Mouse (Mus musculus): ENCODE results near the gene Samhd1. TPM values are rescaled to one million over a fixed set of nuclear protein-coding genes. Genes with fewer than 3 reads are reported as not detected.

The Samhd1 gene
- polyA plus RNA-seq, 1 experiment, result 496 TPM

DNA sequence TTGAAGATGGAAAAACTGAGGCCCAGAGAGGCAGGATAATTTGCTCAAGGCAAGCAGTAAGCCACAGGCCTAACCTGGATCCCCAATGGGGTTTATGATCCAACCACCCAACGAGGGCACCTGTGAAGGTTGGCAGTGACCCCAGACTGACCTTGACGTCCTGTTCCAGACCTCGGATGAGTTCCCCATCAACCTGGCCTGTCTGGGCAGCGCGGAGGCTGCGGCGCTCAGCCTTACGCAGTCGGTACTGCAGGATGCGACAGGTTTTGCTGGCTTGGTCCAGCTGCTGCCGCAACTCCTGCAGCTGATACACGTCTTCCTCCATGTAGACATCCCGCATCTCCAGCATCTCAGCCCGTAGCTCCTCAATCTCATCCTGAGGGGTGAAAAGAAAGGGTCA, 75.0 kb downstream of the Samhd1 start:
- no peak overlapping the region for H3K4me3 ChIP-seq (ENCODE audit: insufficient read depth, low read length)
- peaks cover 24% of the 10 kb centered on the region for H3K4me1 ChIP-seq (ENCODE audit: control insufficient read depth, insufficient read depth, low read length)
- no peak for TF ChIP-seq CTCF (IDR thresholded peaks at IDR 0.05; ENCODE audit: low read depth, low read length)
- no peak for TF ChIP-seq POLR2A (IDR thresholded peaks at IDR 0.05; ENCODE audit: borderline replicate concordance, low read depth, low read length)
- no peak overlapping the region for H3K27ac ChIP-seq (ENCODE audit: insufficient read depth, low read depth, low read length)

DNA sequence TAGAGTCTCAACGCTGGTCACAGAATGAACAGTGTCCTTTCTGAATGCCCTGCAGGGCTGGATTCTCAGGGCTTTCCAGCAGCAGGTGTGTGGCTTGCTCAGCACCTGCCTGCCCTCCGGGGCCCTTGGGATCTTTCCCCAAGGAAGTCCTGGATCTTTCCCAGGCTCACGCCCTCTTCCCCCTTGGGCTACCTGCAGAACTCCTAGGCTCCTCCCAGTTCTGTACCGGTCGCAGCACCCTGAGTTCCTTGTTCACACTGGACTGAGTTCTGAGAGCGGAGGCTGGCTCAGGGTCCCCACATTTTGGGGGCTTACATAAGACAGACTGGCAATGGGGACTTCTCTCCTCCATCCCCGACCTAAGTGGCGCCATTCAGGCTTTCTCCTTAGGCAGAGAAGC, 75.9 kb downstream of the Samhd1 start:
- peaks cover 16% of the 10 kb centered on the region for H3K4me1 ChIP-seq (ENCODE audit: control insufficient read depth, insufficient read depth, low read length)
- H3K27ac ChIP-seq (ENCODE audit: insufficient read depth, low read depth, low read length), result no peak overlapping the region
- no peak overlapping the region for H3K4me3 ChIP-seq (ENCODE audit: insufficient read depth, low read length)
- TF ChIP-seq POLR2A (IDR thresholded peaks at IDR 0.05; ENCODE audit: borderline replicate concordance, low read depth, low read length), result no peak
- no peak for TF ChIP-seq CTCF (IDR thresholded peaks at IDR 0.05; ENCODE audit: low read depth, low read length)

DNA sequence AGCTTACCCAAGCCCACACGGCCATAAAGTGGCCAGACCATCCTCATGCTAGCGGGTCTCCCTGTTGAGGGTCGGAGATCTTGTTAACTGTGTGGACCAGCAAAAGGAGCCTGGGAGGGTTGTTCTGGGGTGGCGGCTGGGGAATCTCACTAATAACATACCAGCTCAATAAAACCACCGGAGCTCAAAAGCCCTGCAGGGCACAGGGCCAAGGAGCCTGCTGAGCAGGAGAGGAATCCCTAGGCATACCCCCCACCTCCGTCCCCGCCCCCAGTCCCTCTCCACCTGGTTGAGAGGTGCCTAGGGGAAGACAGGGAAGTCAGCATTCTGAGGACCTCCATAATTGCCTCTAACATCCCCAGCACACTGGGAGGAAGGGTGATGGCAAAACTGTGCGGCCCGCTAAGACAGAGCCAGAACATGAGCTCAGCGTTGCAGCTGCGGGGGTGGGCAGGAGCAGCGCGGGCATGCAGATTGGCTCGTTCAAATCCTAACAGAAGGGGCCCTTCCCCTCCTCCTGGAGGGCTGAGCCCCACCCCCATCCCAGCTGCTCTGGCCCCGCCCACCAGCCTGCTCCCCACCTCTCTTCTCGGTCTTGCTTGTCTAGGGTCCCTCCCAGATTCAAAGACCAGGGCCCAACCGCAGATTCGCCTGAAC, 76.6 kb downstream of the Samhd1 start:
- Histone ChIP-seq H3K4me1 (ENCODE audit: control insufficient read depth, insufficient read depth, low read length) (peaks cover 10% of the 10 kb centered on the region), H3K27ac (ENCODE audit: insufficient read depth, low read depth, low read length) (no peak overlapping the region), H3K4me3 (ENCODE audit: insufficient read depth, low read length) (no peak overlapping the region)
- TF ChIP-seq POLR2A (IDR thresholded peaks at IDR 0.05; ENCODE audit: borderline replicate concordance, low read depth, low read length) (no peak), CTCF (IDR thresholded peaks at IDR 0.05; ENCODE audit: low read depth, low read length) (no peak)

DNA sequence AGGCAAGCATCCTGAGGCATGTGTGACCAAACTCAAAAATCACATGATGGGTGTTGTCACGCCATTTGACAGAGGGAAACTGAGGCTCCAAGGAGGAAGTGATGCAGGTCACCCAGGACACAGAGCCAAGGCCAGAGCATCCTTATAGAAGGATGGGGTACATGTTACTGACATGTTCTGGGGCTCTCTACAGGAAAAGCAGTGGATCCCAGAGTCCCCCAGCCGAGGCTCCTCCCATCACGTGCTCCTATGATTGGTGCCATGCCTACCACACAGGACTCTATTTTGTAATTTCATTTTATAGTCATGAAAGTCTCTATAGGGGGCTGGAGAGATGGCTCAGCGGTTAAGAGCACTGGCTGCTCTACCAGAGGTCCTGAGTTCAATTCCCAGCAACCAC, 77.3 kb downstream of the Samhd1 start:
- no peak overlapping the region for H3K27ac ChIP-seq (ENCODE audit: insufficient read depth, low read depth, low read length)
- H3K4me1 ChIP-seq (ENCODE audit: control insufficient read depth, insufficient read depth, low read length), result peaks cover 6% of the 10 kb centered on the region
- H3K4me3 ChIP-seq (ENCODE audit: insufficient read depth, low read length), result no peak overlapping the region
- TF ChIP-seq POLR2A (IDR thresholded peaks at IDR 0.05; ENCODE audit: borderline replicate concordance, low read depth, low read length) (no peak), CTCF (IDR thresholded peaks at IDR 0.05; ENCODE audit: low read depth, low read length) (no peak)

DNA sequence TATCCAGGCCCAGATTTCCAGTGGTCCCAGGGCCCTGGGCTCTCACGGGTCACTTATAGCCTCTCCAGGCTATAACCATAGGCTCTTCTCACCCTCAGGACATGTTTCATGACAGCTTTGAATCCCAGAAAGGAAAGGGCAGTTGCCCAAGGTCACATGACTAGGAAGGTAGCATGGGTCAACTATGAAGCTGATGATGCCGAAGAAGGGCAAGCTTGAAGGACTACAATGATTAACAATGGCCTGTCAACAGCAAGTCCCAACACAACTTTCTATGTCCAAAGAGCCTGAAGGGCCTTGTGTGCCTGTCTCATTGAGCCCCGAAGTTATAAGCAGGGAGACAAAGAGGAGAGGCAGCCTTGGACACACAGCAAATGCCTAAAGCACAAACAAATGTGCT, 77.9 kb downstream of the Samhd1 start:
- peaks cover 5% of the 10 kb centered on the region for H3K4me1 ChIP-seq (ENCODE audit: control insufficient read depth, insufficient read depth, low read length)
- H3K4me3 ChIP-seq (ENCODE audit: insufficient read depth, low read length), result no peak overlapping the region
- TF ChIP-seq CTCF (IDR thresholded peaks at IDR 0.05; ENCODE audit: low read depth, low read length) (no peak), POLR2A (IDR thresholded peaks at IDR 0.05; ENCODE audit: borderline replicate concordance, low read depth, low read length) (no peak)
- H3K27ac ChIP-seq (ENCODE audit: insufficient read depth, low read depth, low read length), result no peak overlapping the region

DNA sequence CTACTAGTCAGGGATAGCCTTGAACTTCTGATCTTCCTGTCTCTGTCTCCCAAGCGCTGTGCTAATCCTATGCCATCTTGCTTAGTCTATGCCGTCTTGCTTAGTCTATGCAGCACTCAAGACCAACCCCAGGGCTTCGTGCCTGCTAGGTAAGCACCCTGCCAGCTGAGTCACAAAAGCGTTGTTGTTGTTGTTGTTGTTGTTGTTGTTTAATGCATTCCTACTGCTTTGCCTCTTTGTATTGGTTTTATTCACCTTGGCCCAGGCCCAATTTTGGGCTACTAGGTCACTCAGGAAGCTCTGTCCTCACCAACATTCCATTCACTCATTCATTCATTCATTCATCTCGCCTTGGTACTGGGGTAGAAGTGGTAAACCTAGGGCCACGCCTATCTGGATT, 79.3 kb downstream of the Samhd1 start:
- Histone ChIP-seq H3K27ac (ENCODE audit: insufficient read depth, low read depth, low read length) (no peak overlapping the region), H3K4me3 (ENCODE audit: insufficient read depth, low read length) (no peak overlapping the region), H3K4me1 (ENCODE audit: control insufficient read depth, insufficient read depth, low read length) (peaks cover 15% of the 10 kb centered on the region)
- no peak for TF ChIP-seq POLR2A (IDR thresholded peaks at IDR 0.05; ENCODE audit: borderline replicate concordance, low read depth, low read length)

DNA sequence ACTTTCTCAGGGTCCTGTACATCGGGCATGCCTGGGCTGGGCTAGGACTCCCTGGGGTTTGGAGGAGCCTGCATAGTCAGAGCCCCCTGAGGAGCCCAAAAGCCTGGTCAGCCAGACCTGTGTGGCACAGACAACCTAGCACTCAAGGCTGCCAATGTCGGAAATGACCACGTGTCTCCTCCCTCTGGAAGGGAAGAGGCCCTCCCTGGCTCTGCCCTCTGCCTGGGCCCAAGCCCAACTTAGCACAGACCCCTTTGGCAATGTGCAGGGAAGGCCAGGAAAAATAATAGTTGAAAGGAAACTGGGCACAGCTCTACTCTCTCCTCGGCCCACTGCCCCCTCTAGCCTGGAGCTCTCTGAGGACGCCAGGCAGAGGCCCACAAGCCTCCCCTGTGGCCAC, 80.2 kb downstream of the Samhd1 start:
- no peak overlapping the region for H3K4me3 ChIP-seq (ENCODE audit: insufficient read depth, low read length)
- no peak overlapping the region for H3K27ac ChIP-seq (ENCODE audit: insufficient read depth, low read depth, low read length)
- H3K4me1 ChIP-seq (ENCODE audit: control insufficient read depth, insufficient read depth, low read length), result peaks cover 15% of the 10 kb centered on the region
- TF ChIP-seq POLR2A (IDR thresholded peaks at IDR 0.05; ENCODE audit: borderline replicate concordance, low read depth, low read length), result no peak
- no peak for TF ChIP-seq CTCF (IDR thresholded peaks at IDR 0.05; ENCODE audit: low read depth, low read length)

DNA sequence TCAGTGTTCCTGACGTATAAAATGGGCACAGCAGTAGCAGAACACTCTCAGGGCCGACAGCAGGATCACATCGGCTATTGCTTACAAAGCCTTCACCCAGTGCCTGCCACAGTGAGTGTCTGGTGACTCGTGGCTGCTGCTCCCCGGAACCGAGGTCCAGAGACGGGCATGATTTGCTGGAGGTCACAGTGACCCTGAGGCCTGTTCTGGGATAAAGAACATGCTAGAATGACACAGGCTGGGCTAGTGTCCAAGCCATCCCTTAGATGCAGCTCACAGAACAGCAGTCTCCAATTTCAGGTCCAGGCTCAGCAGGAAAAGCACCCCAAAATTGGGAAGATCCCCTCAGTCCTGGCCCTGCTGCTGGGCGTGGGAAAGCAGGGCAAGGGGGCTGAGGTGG, 80.8 kb downstream of the Samhd1 start:
- Histone ChIP-seq H3K4me1 (ENCODE audit: control insufficient read depth, insufficient read depth, low read length) (peaks cover 19% of the 10 kb centered on the region), H3K27ac (ENCODE audit: insufficient read depth, low read depth, low read length) (no peak overlapping the region)
- TF ChIP-seq POLR2A (IDR thresholded peaks at IDR 0.05; ENCODE audit: borderline replicate concordance, low read depth, low read length), result no peak
- TF ChIP-seq CTCF (IDR thresholded peaks at IDR 0.05; ENCODE audit: low read depth, low read length), result no peak

DNA sequence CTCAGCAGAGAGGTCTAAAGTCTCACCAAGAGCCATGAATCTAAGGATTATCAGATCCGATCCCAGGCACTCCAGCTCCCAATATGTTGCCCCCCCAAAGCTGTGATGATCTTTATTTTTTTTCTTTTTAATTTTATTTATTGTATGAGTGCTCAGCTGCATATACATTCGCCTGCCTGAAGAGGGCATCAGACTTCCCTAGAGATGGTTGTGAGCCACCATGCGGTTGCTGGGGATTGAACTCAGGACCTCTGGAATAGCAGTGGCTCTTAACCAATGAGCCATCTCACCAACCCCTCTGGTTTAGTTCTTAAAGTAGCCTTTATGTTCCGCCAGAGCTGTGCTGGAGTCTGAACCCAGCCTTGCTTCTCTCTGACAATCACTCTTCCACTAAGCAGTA, 81.3 kb downstream of the Samhd1 start:
- no peak for TF ChIP-seq POLR2A (IDR thresholded peaks at IDR 0.05; ENCODE audit: borderline replicate concordance, low read depth, low read length)
- TF ChIP-seq CTCF (IDR thresholded peaks at IDR 0.05; ENCODE audit: low read depth, low read length), result peak; percentile 14; the same call in 1 of the 2 replicates
- H3K4me1 ChIP-seq (ENCODE audit: control insufficient read depth, insufficient read depth, low read length), result peaks cover 24% of the 10 kb centered on the region
- no peak overlapping the region for H3K27ac ChIP-seq (ENCODE audit: insufficient read depth, low read depth, low read length)

More for the DNA sequence above, 80.8 kb downstream of the Samhd1 start:
- H3K4me3 ChIP-seq (ENCODE audit: insufficient read depth, low read length), result no peak overlapping the region

DNA sequence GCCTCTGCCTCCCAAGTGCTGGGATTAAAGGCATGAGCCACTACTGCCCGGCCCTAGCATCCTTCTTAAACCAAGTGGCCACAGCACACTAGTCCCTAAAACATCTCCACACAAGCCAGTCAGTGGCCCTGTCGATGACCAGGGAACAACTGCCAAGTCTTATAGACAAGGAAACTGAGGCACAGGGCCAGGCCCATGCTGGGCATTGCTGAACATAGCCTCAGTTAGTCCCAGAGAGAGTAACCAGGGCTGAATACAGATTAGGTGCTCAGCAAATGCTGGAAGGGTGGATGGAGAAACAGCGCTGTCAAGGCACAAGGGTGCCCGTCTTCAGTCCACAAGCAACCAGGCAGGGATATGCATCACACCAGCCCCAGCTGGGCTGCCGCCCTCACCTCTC, 81.9 kb downstream of the Samhd1 start:
- peaks cover 29% of the 10 kb centered on the region for H3K4me1 ChIP-seq (ENCODE audit: control insufficient read depth, insufficient read depth, low read length)
- TF ChIP-seq POLR2A (IDR thresholded peaks at IDR 0.05; ENCODE audit: borderline replicate concordance, low read depth, low read length) (no peak), CTCF (IDR thresholded peaks at IDR 0.05; ENCODE audit: low read depth, low read length) (no peak)
- no peak overlapping the region for H3K4me3 ChIP-seq (ENCODE audit: insufficient read depth, low read length)
- H3K27ac ChIP-seq (ENCODE audit: insufficient read depth, low read depth, low read length), result no peak overlapping the region

More for the DNA sequence above, 81.3 kb downstream of the Samhd1 start:
- H3K4me3 ChIP-seq (ENCODE audit: insufficient read depth, low read length), result no peak overlapping the region

All from bone marrow macrophage, adult 2 months (primary cell).